Comparison of ENCODE assay signal across 19 mouse cellular contexts in the genomic region with DNA sequence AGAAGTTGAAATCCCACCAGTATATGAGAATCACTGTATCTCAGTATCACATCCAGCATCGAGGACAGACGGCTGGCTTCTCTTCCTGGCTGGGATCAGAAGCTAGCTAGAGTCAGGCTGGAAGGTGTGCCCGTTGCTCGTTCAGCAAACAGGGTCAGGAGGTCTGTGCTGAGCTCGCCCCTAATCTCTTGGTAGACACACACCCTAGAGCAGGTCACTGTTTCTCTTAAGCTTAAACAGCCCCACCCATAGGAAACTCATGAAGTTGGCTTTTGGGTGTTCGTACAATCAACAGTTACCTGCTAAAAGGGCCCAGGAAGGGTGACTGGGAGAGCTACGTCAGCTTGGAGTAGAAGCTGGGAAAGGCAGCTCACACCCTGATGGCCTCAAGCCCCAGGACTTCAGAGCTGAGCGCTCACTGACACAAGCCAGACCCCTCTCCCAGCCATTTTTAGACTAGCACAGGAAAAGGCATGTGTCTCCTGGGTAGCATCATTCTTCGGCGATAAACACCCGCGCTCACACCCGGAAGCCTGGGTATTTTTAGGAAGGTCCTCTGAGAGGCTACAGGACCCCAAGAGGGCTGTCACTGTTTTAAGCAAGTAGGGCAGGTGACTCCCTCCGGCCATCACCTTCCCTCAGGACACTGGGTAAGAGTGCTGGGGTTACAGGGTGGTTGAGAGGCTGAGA. TPM values are rescaled to one million over a fixed set of nuclear protein-coding genes. Genes with fewer than 3 reads are reported as not detected.
DNase-seq lines count a peak whose midpoint lies in the region; ATAC-seq and TF ChIP-seq lines count a peak whose summit lies in the region.
"Had no signal": no experiment of that assay in that cellular context is flagged by ENCODE, and none has a peak within 500 bp of the region (broad histone marks: within the 10 kb centered on the region; RNA-seq: fewer than 3 reads in every experiment).

No protein-coding gene starts in this region.

- H3K4me1 ChIP-seq in hindbrain, embryonic 13.5 days (replicated peaks), result peaks cover 64% of the 10 kb centered on the region
- peaks cover 45% of the 10 kb centered on the region for H3K4me1 ChIP-seq in hindbrain, embryonic 12.5 days
- peaks cover 60% of the 10 kb centered on the region for H3K4me1 ChIP-seq in heart, postnatal 0 days (ENCODE audit: control insufficient read depth, insufficient read depth)
- peaks cover 17% of the 10 kb centered on the region; the same call in 1 of the 2 replicates for H3K4me1 ChIP-seq in stomach, embryonic 14.5 days (ENCODE audit: control insufficient read depth, insufficient read depth, low read length)

- peak; percentile 72 to 76 for DNase-seq in heart, adult 9 months (ENCODE audit: low spot score in 2 of 2)
- peak; percentile 89 for DNase-seq in heart, postnatal 0 days (ENCODE audit: low spot score)
- no peak for DNase-seq in adrenal gland, postnatal 36 days
- DNase-seq in left cerebral cortex, adult 8-10 months (ENCODE audit: low spot score in 2 of 2), result no peak
- DNase-seq in spleen, postnatal 10 days (ENCODE audit: low spot score in 2 of 2), result no peak
- DNase-seq: adrenal gland, adult 2 months; cerebellum, adult 11-12 months; gastrocnemius, adult 2 months; lung, postnatal 14 days; thymus, adult 2 months had no signal

- WGBS in hindbrain, embryonic 13.5 days, result 89% methylated on average over 14 of the region's 14 CpGs
- 94% methylated on average over 14 of the region's 14 CpGs for WGBS in hindbrain, embryonic 12.5 days
- WGBS in heart, postnatal 0 days, result 17% methylated on average over 14 of the region's 14 CpGs
- WGBS in stomach, embryonic 14.5 days, result 51% methylated on average over 14 of the region's 14 CpGs

- peak overlapping the region; percentile 74 for H3K27ac ChIP-seq in hindbrain, embryonic 13.5 days
- no peak overlapping the region for H3K27ac ChIP-seq in hindbrain, embryonic 12.5 days
- H3K27ac ChIP-seq in heart, postnatal 0 days (ENCODE audit: low read depth), result peak overlapping the region; percentile 91
- peak overlapping the region; percentile 35; the same call in 1 of the 2 replicates for H3K27ac ChIP-seq in stomach, embryonic 14.5 days (ENCODE audit: low read length)
- H3K27ac ChIP-seq: gastrocnemius, adult 2 months; kidney, postnatal 0 days; limb, embryonic 13.5 days; liver, embryonic 14.5 days had no signal

- no peaks in the 10 kb centered on the region for H3K9me3 ChIP-seq in hindbrain, embryonic 13.5 days
- H3K9me3 ChIP-seq in hindbrain, embryonic 12.5 days (replicated peaks), result no peaks in the 10 kb centered on the region
- H3K9me3 ChIP-seq in heart, postnatal 0 days (replicated peaks; ENCODE audit: control insufficient read depth, low read length), result no peaks in the 10 kb centered on the region
- no peaks in the 10 kb centered on the region for H3K9me3 ChIP-seq in stomach, embryonic 14.5 days (ENCODE audit: control insufficient read depth, low read depth, low read length)
- H3K9me3 ChIP-seq: limb, embryonic 13.5 days had no signal

- no peak for ATAC-seq in hindbrain, embryonic 13.5 days (ENCODE audit: low FRiP score)
- no peak for ATAC-seq in hindbrain, embryonic 12.5 days (ENCODE audit: low FRiP score)
- peak; percentile 94 for ATAC-seq in heart, postnatal 0 days (ENCODE audit: insufficient read depth, low read depth)
- peak; percentile 60 for ATAC-seq in stomach, embryonic 14.5 days (ENCODE audit: insufficient number of reproducible peaks, insufficient read depth, low FRiP score, low read depth)
- ATAC-seq: forebrain, embryonic 16.5 days had no signal

- no peak for TF ChIP-seq CTCF in heart, postnatal 0 days (IDR thresholded peaks at IDR 0.05; ENCODE audit: low read depth)

- TF ChIP-seq EP300 in heart, postnatal 0 days (IDR thresholded peaks at IDR 0.05; ENCODE audit: low read depth), result peak; percentile 91

- no peak overlapping the region for H3K9ac ChIP-seq in hindbrain, embryonic 13.5 days
- H3K9ac ChIP-seq in hindbrain, embryonic 12.5 days, result no peak overlapping the region
- no peak overlapping the region for H3K9ac ChIP-seq in heart, postnatal 0 days (replicated peaks; ENCODE audit: low read depth, low read length)
- H3K9ac ChIP-seq in stomach, embryonic 14.5 days (replicated peaks; ENCODE audit: low read depth, low read length), result no peak overlapping the region
- H3K9ac ChIP-seq: limb, embryonic 13.5 days; liver, embryonic 14.5 days had no signal

- H3K4me2 ChIP-seq in hindbrain, embryonic 13.5 days, result no peak overlapping the region
- no peak overlapping the region for H3K4me2 ChIP-seq in hindbrain, embryonic 12.5 days (replicated peaks)
- 0 out of 2 replicates have a peak overlapping the region, but pooled peaks have one; percentile 4 for H3K4me2 ChIP-seq in heart, postnatal 0 days (ENCODE audit: low read depth, low read length)
- H3K4me2 ChIP-seq in stomach, embryonic 14.5 days (replicated peaks; ENCODE audit: low read depth, low read length), result no peak overlapping the region
- H3K4me2 ChIP-seq: limb, embryonic 13.5 days had no signal

- no peak overlapping the region for H3K4me3 ChIP-seq in hindbrain, embryonic 13.5 days
- no peak overlapping the region for H3K4me3 ChIP-seq in hindbrain, embryonic 12.5 days
- H3K4me3 ChIP-seq in heart, postnatal 0 days (ENCODE audit: low read depth, low read length), result no peak overlapping the region
- H3K4me3 ChIP-seq in stomach, embryonic 14.5 days (ENCODE audit: low read depth, low read length), result no peak overlapping the region
- H3K4me3 ChIP-seq: erythroblast, embryonic 14.5 days; gastrocnemius, adult 2 months; limb, embryonic 13.5 days had no signal

- no peaks in the 10 kb centered on the region for H3K27me3 ChIP-seq in hindbrain, embryonic 13.5 days
- H3K27me3 ChIP-seq in hindbrain, embryonic 12.5 days, result no peaks in the 10 kb centered on the region
- no peaks in the 10 kb centered on the region for H3K27me3 ChIP-seq in heart, postnatal 0 days (ENCODE audit: control insufficient read depth, insufficient read depth, low read length)
- no peaks in the 10 kb centered on the region for H3K27me3 ChIP-seq in stomach, embryonic 14.5 days (ENCODE audit: control insufficient read depth, insufficient read depth, low read length)

- H3K36me3 ChIP-seq in hindbrain, embryonic 13.5 days, result 0 out of 2 replicates have a peak, but pooled peaks cover 4% of the 10 kb centered on the region
- 0 out of 2 replicates have a peak, but pooled peaks cover 10% of the 10 kb centered on the region for H3K36me3 ChIP-seq in hindbrain, embryonic 12.5 days
- peaks cover 8% of the 10 kb centered on the region; the same call in 1 of the 2 replicates for H3K36me3 ChIP-seq in heart, postnatal 0 days (replicated peaks; ENCODE audit: control insufficient read depth, insufficient read depth, low read length)
- no peaks in the 10 kb centered on the region for H3K36me3 ChIP-seq in stomach, embryonic 14.5 days (ENCODE audit: control insufficient read depth, insufficient read depth, low read length)

RNA-seq across cellular contexts. Expression of a gene that starts 24.4 kb away (rescaled TPM):
- polyA plus RNA-seq in hindbrain, embryonic 13.5 days (2015; fragmentation: Nextera tagmentation; extraction: Ambion mirVana), result 23.6 and 32.5 TPM in 2 replicates
- 34.2 and 39.0 TPM in 2 replicates for polyA plus RNA-seq in hindbrain, embryonic 12.5 days (2016; fragmentation: Nextera tagmentation; extraction: Ambion mirVana)
- total RNA-seq in heart, postnatal 0 days (2014; rRNA removed; ENCODE audit: low replicate concordance), result 64.4 and 66.2 TPM in 2 replicates
- polyA plus RNA-seq in heart, postnatal 0 days (2015; fragmentation: Nextera tagmentation; extraction: Ambion mirVana), result 37.6 and 39.8 TPM in 2 replicates
- 27.6 and 30.3 TPM in 2 replicates for polyA plus RNA-seq in stomach, embryonic 14.5 days (2014; fragmentation: Nextera tagmentation; extraction: Ambion mirVana)
- total RNA-seq in adrenal gland, postnatal 36 days (2021), result 10 to 100 TPM; 49.7 to 59.4 TPM
- 1 to 10 TPM; 2.1 to 4.5 (median 3.6) TPM for total RNA-seq in left cerebral cortex, adult 8-10 months (2022)
- total RNA-seq: granulocyte monocyte progenitor cell, adult 5-6 weeks had no signal

Comparison
In these comparisons a context has a peak if more than half of its experiments do, and no peak if none do; other contexts are left out.
1. ATAC-seq: peak in heart, postnatal 0 days (single experiment) and stomach, embryonic 14.5 days (single experiment); none in hindbrain, embryonic 13.5 days (single experiment) and hindbrain, embryonic 12.5 days (single experiment).
2. DNase-seq: peak in heart, adult 9 months (2 of 2) and heart, postnatal 0 days (single experiment); none in adrenal gland, postnatal 36 days (0 of 2), left cerebral cortex, adult 8-10 months (0 of 2) and spleen, postnatal 10 days (0 of 2).